Mouse (Mus musculus): ENCODE results near the gene Olfr644. TPM values are rescaled to one million over a fixed set of nuclear protein-coding genes. Genes with fewer than 3 reads are reported as not detected.

Olfr644 gene
- polyA plus RNA-seq (2012; rRNA removed) = not detected in 2 replicates

GRCm38 (mm10) chr7:104071769-104072168, at the start of gene Olfr644:
Gene Olfr644, minus strand, starts transcription at chr7:104071869.

GRCm38 (mm10) chr7:104104757-104104972, 33.0 kb upstream of the Olfr644 start, which contains the start of gene Olfr646:
Gene Olfr646, plus strand, starts transcription at chr7:104104873.

GRCm38 (mm10) chr7:104085365-104085764, 13.7 kb upstream of the Olfr644 start, which contains the start of gene Olfr645:
Gene Olfr645, minus strand, starts transcription at chr7:104085465.

GRCm38 (mm10) chr7:104061345-104061744, 10.3 kb downstream of the Olfr644 start, which contains the start of gene 4930516K23Rik:
Gene 4930516K23Rik, minus strand, starts transcription at chr7:104061445.

GRCm38 (mm10) chr7:104052566-104052965, 19.1 kb downstream of the Olfr644 start, which contains the start of gene Olfr642:
Gene Olfr642, minus strand, starts transcription at chr7:104052666.

GRCm38 (mm10) chr7:104035145-104035544, 36.5 kb downstream of the Olfr644 start, which contains the start of gene Olfr641:
Gene Olfr641, plus strand, starts transcription at chr7:104035445.

GRCm38 (mm10) chr7:104025473-104025872, 46.2 kb downstream of the Olfr644 start, which contains the start of gene Olfr640:
Gene Olfr640, minus strand, starts transcription at chr7:104025573.

GRCm38 (mm10) chr7:104017203-104017602, 54.5 kb downstream of the Olfr644 start, which contains the start of gene Olfr639:
Gene Olfr639, minus strand, starts transcription at chr7:104017303.

Other genes starting within 250 kb of the Olfr644 start
- gene Hbb-bs, start 243.8 kb downstream of the Olfr644 start, polyA plus RNA-seq (2012; rRNA removed) = 108,653 and 122,218 TPM in 2 replicates
- not detected in 2 replicates for gene Hbb-bh2, start 231.3 kb downstream of the Olfr644 start, polyA plus RNA-seq (2012; rRNA removed)
- gene Hbb-bh1, start 228.7 kb downstream of the Olfr644 start, polyA plus RNA-seq (2012; rRNA removed) = 3.5 and 3.6 TPM in 2 replicates
- 8.8 and 9.9 TPM in 2 replicates for gene Hbb-y, start 218.7 kb downstream of the Olfr644 start, polyA plus RNA-seq (2012; rRNA removed)
- not detected in 2 replicates for gene Olfr66, start 185.6 kb downstream of the Olfr644 start, polyA plus RNA-seq (2012; rRNA removed)
- gene Olfr64, start 177.4 kb downstream of the Olfr644 start, polyA plus RNA-seq (2012; rRNA removed) = not detected in 2 replicates
- gene Olfr65, start 168.4 kb downstream of the Olfr644 start, polyA plus RNA-seq (2012; rRNA removed) = not detected in 2 replicates
- gene Olfr631, start 143.0 kb downstream of the Olfr644 start, polyA plus RNA-seq (2012; rRNA removed) = 0.23 and 0.30 TPM in 2 replicates
- gene Olfr632, start 137.5 kb downstream of the Olfr644 start, polyA plus RNA-seq (2012; rRNA removed) = 0.49 and 0.53 TPM in 2 replicates
- 0.01 TPM in 1 of 2 replicates, not detected in the other for gene Olfr633, start 127.4 kb downstream of the Olfr644 start, polyA plus RNA-seq (2012; rRNA removed)
- 0.01 TPM in 1 of 2 replicates, not detected in the other for gene Olfr635, start 100.7 kb downstream of the Olfr644 start, polyA plus RNA-seq (2012; rRNA removed)
- 0.04 TPM in 1 of 2 replicates, not detected in the other for gene Olfr638, start 73.1 kb downstream of the Olfr644 start, polyA plus RNA-seq (2012; rRNA removed)
- gene Olfr639, start 54.6 kb downstream of the Olfr644 start, polyA plus RNA-seq (2012; rRNA removed) = not detected in 2 replicates
- not detected in 2 replicates for gene Olfr640, start 46.3 kb downstream of the Olfr644 start, polyA plus RNA-seq (2012; rRNA removed)
- not detected in 2 replicates for gene Olfr641, start 36.4 kb downstream of the Olfr644 start, polyA plus RNA-seq (2012; rRNA removed)
- gene Olfr642, start 19.2 kb downstream of the Olfr644 start, polyA plus RNA-seq (2012; rRNA removed) = not detected in 2 replicates
- gene 4930516K23Rik, start 10.4 kb downstream of the Olfr644 start, polyA plus RNA-seq (2012; rRNA removed) = not detected in 2 replicates
- not detected in 2 replicates for gene Olfr645, start 13.6 kb upstream of the Olfr644 start, polyA plus RNA-seq (2012; rRNA removed)
- not detected in 2 replicates for gene Olfr646, start 33.0 kb upstream of the Olfr644 start, polyA plus RNA-seq (2012; rRNA removed)
- gene Ubqln5, start 58.0 kb upstream of the Olfr644 start, polyA plus RNA-seq (2012; rRNA removed) = not detected in 2 replicates
- not detected in 2 replicates for gene Olfr643, start 65.5 kb upstream of the Olfr644 start, polyA plus RNA-seq (2012; rRNA removed)
- not detected in 2 replicates for gene Ubqln3, start 71.4 kb upstream of the Olfr644 start, polyA plus RNA-seq (2012; rRNA removed)
- not detected in 2 replicates for gene Ubqlnl, start 78.7 kb upstream of the Olfr644 start, polyA plus RNA-seq (2012; rRNA removed)
- gene Olfm5, start 93.0 kb upstream of the Olfr644 start, polyA plus RNA-seq (2012; rRNA removed) = not detected in 2 replicates
- gene Olfr648, start 111.5 kb upstream of the Olfr644 start, polyA plus RNA-seq (2012; rRNA removed) = 0.01 and 0.03 TPM in 2 replicates
- not detected in 2 replicates for gene Olfr649, start 124.1 kb upstream of the Olfr644 start, polyA plus RNA-seq (2012; rRNA removed)
- gene Trim6, start 146.9 kb upstream of the Olfr644 start, polyA plus RNA-seq (2012; rRNA removed) = 0.81 and 0.87 TPM in 2 replicates
- 7.1 and 9.7 TPM in 2 replicates for gene Trim34a, start 172.6 kb upstream of the Olfr644 start, polyA plus RNA-seq (2012; rRNA removed)
- 1.1 TPM in 2 replicates for gene Trim5, start 216.2 kb upstream of the Olfr644 start, polyA plus RNA-seq (2012; rRNA removed)
- gene Trim12a, start 243.6 kb upstream of the Olfr644 start, polyA plus RNA-seq (2012; rRNA removed) = 8.1 and 9.8 TPM in 2 replicates